Mouse (Mus musculus): Measurements from ENCODE around the gene Snrnp40. TPM values are rescaled to one million over a fixed set of nuclear protein-coding genes. Genes with fewer than 3 reads are reported as not detected.

Gene Snrnp40
- total and polyA plus RNA-seq, 3 experiments = 108 to 184 (median 128) TPM

DNA sequence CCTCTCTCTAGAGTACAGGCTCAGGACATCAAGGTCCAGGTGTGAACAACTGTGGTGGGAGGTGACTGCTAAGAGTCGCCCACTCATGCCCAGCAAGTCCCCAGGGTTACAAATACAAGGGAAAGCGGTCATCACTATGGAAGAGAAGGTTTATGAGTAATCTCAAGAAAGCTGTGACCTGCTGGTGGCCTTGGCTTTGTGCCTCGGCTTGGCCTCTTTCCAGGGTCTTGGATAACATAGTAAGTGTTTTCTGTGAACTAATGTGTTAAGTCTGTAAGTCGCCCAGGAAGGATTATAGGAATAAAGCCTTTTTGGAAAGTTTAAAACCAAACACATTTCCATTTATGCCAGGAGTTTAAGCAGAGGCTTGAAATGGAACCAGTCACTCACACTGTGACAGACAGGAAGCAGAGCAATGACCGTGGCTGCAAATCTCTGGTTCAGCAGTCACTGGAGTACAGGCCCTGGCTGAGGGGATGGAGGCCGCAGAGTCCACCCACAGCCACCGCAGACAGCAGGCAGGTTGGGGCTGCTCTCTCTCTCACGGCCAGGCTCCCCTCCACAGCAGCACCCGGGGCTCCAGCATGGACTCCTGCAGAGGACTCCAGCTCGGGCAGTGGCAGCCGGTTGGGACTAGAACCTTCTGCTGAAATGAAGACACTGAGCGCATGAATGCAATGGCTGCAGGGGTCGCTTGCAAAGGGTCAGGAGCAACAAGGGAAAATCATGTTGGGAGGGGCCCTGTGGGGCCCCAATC lies 44.0 kb upstream of the Snrnp40 start:
- Histone ChIP-seq H3K4me1 (ENCODE audit: control insufficient read depth in 1 of 2, insufficient read depth in 2 of 2) (no peaks in the 10 kb centered on the region), H3K9me3 (replicated peaks; ENCODE audit: low read length) (no peaks in the 10 kb centered on the region), H3K36me3 (replicated peaks in 1 of 2; ENCODE audit: control insufficient read depth in 1 of 2, insufficient read depth in 1 of 2, low read length in 1 of 2) (peaks cover 42 to 86% of the 10 kb centered on the region in 2 experiments), H3K4me3 (replicated peaks in 1 of 3; ENCODE audit: low read depth in 2 of 3, low read length in 2 of 3, poor library complexity in 1 of 3) (no peak overlapping the region), H3K27ac (ENCODE audit: insufficient read depth, low read depth) (no peak overlapping the region), H3K9ac (ENCODE audit: insufficient read depth, low read depth) (no peak overlapping the region), H3K27me3 (replicated peaks) (no peaks in the 10 kb centered on the region), H3K79me2 (replicated peaks; ENCODE audit: control insufficient read depth, extremely low read depth, insufficient read depth, poor library complexity, severe bottlenecking) (no peaks in the 10 kb centered on the region), H3K4me2 (ENCODE audit: insufficient read depth, low read depth, poor library complexity, severe bottlenecking) (no peak overlapping the region)
- TF ChIP-seq ZNF384 (IDR thresholded peaks at IDR 0.05; ENCODE audit: low read depth, low read length) (no peak), CHD2 (IDR thresholded peaks at IDR 0.05; ENCODE audit: low read length) (no peak), JUND (conservative IDR thresholded peaks at IDR 0.05; ENCODE audit: low read depth, low read length) (no peak), PAX5 (IDR thresholded peaks at IDR 0.05; ENCODE audit: low read length) (no peak), IRF4 (IDR thresholded peaks at IDR 0.05; ENCODE audit: low read depth, low read length) (no peak), ETS1 (conservative IDR thresholded peaks at IDR 0.05; ENCODE audit: low read depth, low read length) (no peak), POLR2A (IDR thresholded peaks at IDR 0.05; ENCODE audit: low read depth, low read length) (no peak), HCFC1 (IDR thresholded peaks at IDR 0.05; ENCODE audit: low read depth, low read length) (no peak)
- dilution Hi-C loops (cut with MboI; ENCODE audit: extremely low pct_ligation_motif_present, extremely low pct_unique_long_range_greater_than_20kb, low sequenced_read_pairs) = no loop called here
- in situ Hi-C loops (cut with MboI; ENCODE audit: low pct_ligation_motif_present, low pct_unique_long_range_greater_than_20kb, low sequenced_read_pairs) = no loop called here
- no peak for DNase-seq (ENCODE audit: extremely low read depth)

DNA sequence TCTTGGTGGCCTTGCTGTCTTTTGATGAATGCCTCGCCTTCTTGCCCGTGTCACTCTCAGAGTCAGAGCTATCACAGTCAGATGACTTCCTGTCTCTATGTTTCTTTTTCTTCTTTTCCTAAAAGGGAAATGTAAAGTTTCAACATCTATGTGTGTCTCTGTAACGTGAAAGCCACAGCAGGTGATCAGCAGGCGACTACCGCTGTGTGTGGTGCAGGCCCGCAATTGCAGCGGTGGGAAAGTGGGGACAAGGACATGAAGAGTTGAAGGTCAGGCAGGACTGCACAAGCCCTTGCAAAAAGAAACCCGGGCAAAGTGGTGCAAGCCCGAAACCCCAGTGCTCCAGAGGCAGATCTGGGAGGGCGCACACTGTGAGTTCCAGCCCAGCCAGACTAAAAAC lies 43.2 kb upstream of the Snrnp40 start:
- Histone ChIP-seq H3K27me3 (replicated peaks) (no peaks in the 10 kb centered on the region), H3K9me3 (replicated peaks; ENCODE audit: low read length) (no peaks in the 10 kb centered on the region), H3K4me3 (replicated peaks in 1 of 3; ENCODE audit: low read depth in 2 of 3, low read length in 2 of 3, poor library complexity in 1 of 3) (no peak overlapping the region), H3K79me2 (replicated peaks; ENCODE audit: control insufficient read depth, extremely low read depth, insufficient read depth, poor library complexity, severe bottlenecking) (no peaks in the 10 kb centered on the region), H3K27ac (ENCODE audit: insufficient read depth, low read depth) (no peak overlapping the region), H3K4me2 (ENCODE audit: insufficient read depth, low read depth, poor library complexity, severe bottlenecking) (no peak overlapping the region), H3K36me3 (replicated peaks in 1 of 2; ENCODE audit: control insufficient read depth in 1 of 2, insufficient read depth in 1 of 2, low read length in 1 of 2) (peaks cover 48 to 92% of the 10 kb centered on the region in 2 experiments), H3K9ac (ENCODE audit: insufficient read depth, low read depth) (no peak overlapping the region), H3K4me1 (ENCODE audit: control insufficient read depth in 1 of 2, insufficient read depth in 2 of 2) (no peaks in the 10 kb centered on the region)
- DNase-seq (ENCODE audit: extremely low read depth) = no peak
- no peak for TF ChIP-seq USF2 (conservative IDR thresholded peaks at IDR 0.05; ENCODE audit: low read depth, low read length)
- no peak for TF ChIP-seq E2F4 (IDR thresholded peaks at IDR 0.05; ENCODE audit: insufficient replicate concordance, low read depth, low read length)
- no peak for TF ChIP-seq EP300 (IDR thresholded peaks at IDR 0.05; ENCODE audit: low read length)
- no peak for TF ChIP-seq IRF4 (IDR thresholded peaks at IDR 0.05; ENCODE audit: low read depth, low read length)
- TF ChIP-seq UBTF (IDR thresholded peaks at IDR 0.05; ENCODE audit: low read depth, low read length) = no peak
- TF ChIP-seq TBP (conservative IDR thresholded peaks at IDR 0.05; ENCODE audit: low read depth, low read length) = no peak
- TF ChIP-seq CHD1 (IDR thresholded peaks at IDR 0.05; ENCODE audit: low read depth, low read length) = no peak
- no peak for TF ChIP-seq MAFK (IDR thresholded peaks at IDR 0.05; ENCODE audit: insufficient replicate concordance, low read length)
- TF ChIP-seq PAX5 (IDR thresholded peaks at IDR 0.05; ENCODE audit: low read length) = no peak
- TF ChIP-seq CTCF (conservative IDR thresholded peaks at IDR 0.05 in 1 of 2, IDR thresholded peaks at IDR 0.05 in 1 of 2; ENCODE audit: low read depth in 2 of 2, low read length in 2 of 2) = no peak
- TF ChIP-seq ZC3H11A (IDR thresholded peaks at IDR 0.05; ENCODE audit: low read depth, low read length) = no peak
- no peak for TF ChIP-seq KAT2A (IDR thresholded peaks at IDR 0.05; ENCODE audit: insufficient replicate concordance, low read length)
- no peak for TF ChIP-seq RAD21 (IDR thresholded peaks at IDR 0.05; ENCODE audit: low read depth, low read length)
- no peak for TF ChIP-seq NELFE (IDR thresholded peaks at IDR 0.05; ENCODE audit: low read depth, low read length)
- no peak for TF ChIP-seq POLR2A (IDR thresholded peaks at IDR 0.05; ENCODE audit: low read depth, low read length)
- TF ChIP-seq HCFC1 (IDR thresholded peaks at IDR 0.05; ENCODE audit: low read depth, low read length) = no peak
- TF ChIP-seq JUN (IDR thresholded peaks at IDR 0.05; ENCODE audit: insufficient read depth, low read depth, low read length) = no peak
- TF ChIP-seq SMC3 (IDR thresholded peaks at IDR 0.05; ENCODE audit: low read depth, low read length) = no peak
- no peak for TF ChIP-seq MAX (IDR thresholded peaks at IDR 0.05; ENCODE audit: low read length)
- no peak for TF ChIP-seq MAZ (IDR thresholded peaks at IDR 0.05; ENCODE audit: low read depth, low read length)
- dilution Hi-C loops (cut with MboI; ENCODE audit: extremely low pct_ligation_motif_present, extremely low pct_unique_long_range_greater_than_20kb, low sequenced_read_pairs) (no loop called here), in situ Hi-C loops (cut with MboI; ENCODE audit: low pct_ligation_motif_present, low pct_unique_long_range_greater_than_20kb, low sequenced_read_pairs) (no loop called here)

All from CH12.LX (cell line).